Mouse (Mus musculus) G1E (cell line): ENCODE results near the gene Mtcl1.

Experiments used
- CTCF ChIP-seq: IDR thresholded peaks from 2 replicates; pipeline ENCODE4 v1.5.1; 2012; ENCODE audit warnings: low read depth, low read length, inconsistent platforms, mixed read lengths
- GATA1 ChIP-seq: IDR thresholded peaks from 2 replicates; pipeline ENCODE4 v1.6.1; 2012; ENCODE audit warnings: borderline replicate concordance, low read length, inconsistent platforms, mixed read lengths
- POLR2AphosphoS5 ChIP-seq: IDR thresholded peaks from 2 replicates; pipeline ENCODE4 v1.6.1; 2012; ENCODE audit warnings: low read depth, low read length, inconsistent platforms; ENCODE audit not compliant: insufficient replicate concordance

- TF ChIP-seq CTCF (no peak), GATA1 (no peak), POLR2AphosphoS5 (no peak)
Observed at GRCm38 (mm10) chr17:66416436-66416835, 33.1 kb downstream of the Mtcl1 start.
